Mouse (Mus musculus): ENCODE measurements at regions not wholly inside any gene's neighbourhood (a gene's known extent, or its start where the extent isn't known, plus 50 kb on each side); places are given as distances from the start of the nearest gene placed in this dataset.

DNA sequence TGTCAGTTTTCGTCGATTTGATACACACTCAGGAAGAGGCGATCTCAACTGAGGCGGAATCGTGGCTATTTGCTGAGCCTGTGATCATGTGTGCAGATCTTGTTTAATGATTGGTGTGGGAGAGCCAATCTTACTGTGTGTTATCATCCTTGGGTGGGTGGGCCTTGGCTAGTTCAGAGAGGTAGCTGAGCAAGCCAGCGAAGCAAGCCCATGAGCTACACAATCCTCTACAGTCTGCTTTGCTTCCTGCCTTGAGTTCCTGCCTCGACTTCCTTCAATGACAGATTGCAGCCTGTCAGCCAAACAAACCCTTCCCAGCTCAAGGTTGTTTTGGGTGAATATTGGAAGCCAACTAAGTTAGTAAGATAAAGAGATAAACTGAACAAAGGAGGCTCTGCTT is 74.0 kb upstream of the Tsc22d1 start:
- Histone ChIP-seq H3K27me3 (ENCODE audit: insufficient read depth, low read length) (no peaks in the 10 kb centered on the region), H3K27ac (ENCODE audit: low read depth, low read length) (no peak overlapping the region), H3K4me1 (ENCODE audit: insufficient read depth, low read length) (no peaks in the 10 kb centered on the region), H3K4me2 (ENCODE audit: low read depth, low read length, poor library complexity, severe bottlenecking) (no peak overlapping the region), H3K4me3 (ENCODE audit: low read depth, low read length) (no peak overlapping the region), H3K36me3 (ENCODE audit: insufficient read depth, low read length) (no peaks in the 10 kb centered on the region), H3K9me3 (ENCODE audit: low read length) (no peaks in the 10 kb centered on the region), H3K9ac (replicated peaks; ENCODE audit: low read length, poor library complexity, severe bottlenecking) (no peak overlapping the region)
- TF ChIP-seq CTCF (IDR thresholded peaks at IDR 0.05), result no peak
- 93% methylated on average over 7 of the region's 7 CpGs for WGBS
- no peak for DNase-seq (ENCODE audit: low spot score)
- ATAC-seq (ENCODE audit: low FRiP score), result no peak

DNA sequence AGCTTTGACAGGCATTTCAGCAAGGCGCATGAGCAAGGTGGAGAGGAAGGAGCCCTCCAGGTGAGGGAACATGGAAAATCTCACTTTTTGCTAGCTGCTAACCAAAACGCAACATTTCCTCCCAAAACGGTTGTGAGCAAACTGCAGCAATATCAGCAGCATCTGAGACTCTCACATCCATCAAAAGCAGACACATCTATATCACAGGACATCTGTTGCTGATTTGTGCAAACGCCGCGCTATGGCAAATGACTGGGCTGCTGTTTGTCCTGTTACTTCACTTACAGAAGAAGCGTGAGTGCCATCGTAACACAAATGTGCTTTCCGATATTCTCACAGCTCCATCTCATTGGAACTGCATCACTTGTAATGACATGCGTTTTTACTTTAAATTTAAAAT is 73.5 kb upstream of the Tsc22d1 start:
- no peaks in the 10 kb centered on the region for H3K36me3 ChIP-seq (ENCODE audit: insufficient read depth, low read length)
- DNase-seq (ENCODE audit: low spot score) (no peak), ATAC-seq (ENCODE audit: low FRiP score) (no peak)
- H3K4me1 ChIP-seq (ENCODE audit: insufficient read depth, low read length), result no peaks in the 10 kb centered on the region
- no peak overlapping the region for H3K9ac ChIP-seq (replicated peaks; ENCODE audit: low read length, poor library complexity, severe bottlenecking)
- no peak for TF ChIP-seq CTCF (IDR thresholded peaks at IDR 0.05)
- no peaks in the 10 kb centered on the region for H3K27me3 ChIP-seq (ENCODE audit: insufficient read depth, low read length)
- no peaks in the 10 kb centered on the region for H3K9me3 ChIP-seq (ENCODE audit: low read length)
- H3K27ac ChIP-seq (ENCODE audit: low read depth, low read length), result no peak overlapping the region
- H3K4me2 ChIP-seq (ENCODE audit: low read depth, low read length, poor library complexity, severe bottlenecking), result no peak overlapping the region
- H3K4me3 ChIP-seq (ENCODE audit: low read depth, low read length), result no peak overlapping the region
- WGBS, result 85% methylated on average over 10 of the region's 10 CpGs

DNA sequence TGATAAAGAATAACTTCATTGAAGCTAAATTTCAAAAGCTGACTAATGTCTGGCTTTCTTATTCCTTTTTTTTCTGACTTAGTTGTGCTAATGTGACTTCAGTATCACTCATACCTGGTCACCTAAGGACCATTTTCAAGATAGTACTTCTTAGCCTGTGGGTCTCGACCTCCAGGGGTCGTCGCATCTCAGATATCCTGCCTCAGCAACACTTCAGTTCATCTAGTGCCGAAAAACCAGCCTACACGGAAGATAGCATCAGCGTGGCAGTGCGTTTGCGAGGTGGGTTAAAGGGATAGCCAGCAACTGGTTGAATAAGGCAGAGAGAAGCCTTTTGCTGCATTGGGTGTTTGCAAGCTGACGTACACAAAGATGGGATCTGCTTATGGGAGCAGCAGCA is 62.9 kb upstream of the Tsc22d1 start:
- H3K4me3 ChIP-seq (ENCODE audit: low read depth, low read length), result no peak overlapping the region
- H3K27me3 ChIP-seq (ENCODE audit: insufficient read depth, low read length), result no peaks in the 10 kb centered on the region
- no peaks in the 10 kb centered on the region for H3K36me3 ChIP-seq (ENCODE audit: insufficient read depth, low read length)
- 54% methylated on average over 9 of the region's 9 CpGs for WGBS
- no peaks in the 10 kb centered on the region for H3K9me3 ChIP-seq (ENCODE audit: low read length)
- no peak overlapping the region for H3K9ac ChIP-seq (replicated peaks; ENCODE audit: low read length, poor library complexity, severe bottlenecking)
- TF ChIP-seq CTCF (IDR thresholded peaks at IDR 0.05), result no peak
- no peaks in the 10 kb centered on the region for H3K4me1 ChIP-seq (ENCODE audit: insufficient read depth, low read length)
- ATAC-seq (ENCODE audit: low FRiP score) (no peak), DNase-seq (ENCODE audit: low spot score) (no peak)
- H3K4me2 ChIP-seq (ENCODE audit: low read depth, low read length, poor library complexity, severe bottlenecking), result no peak overlapping the region
- H3K27ac ChIP-seq (ENCODE audit: low read depth, low read length), result no peak overlapping the region

DNA sequence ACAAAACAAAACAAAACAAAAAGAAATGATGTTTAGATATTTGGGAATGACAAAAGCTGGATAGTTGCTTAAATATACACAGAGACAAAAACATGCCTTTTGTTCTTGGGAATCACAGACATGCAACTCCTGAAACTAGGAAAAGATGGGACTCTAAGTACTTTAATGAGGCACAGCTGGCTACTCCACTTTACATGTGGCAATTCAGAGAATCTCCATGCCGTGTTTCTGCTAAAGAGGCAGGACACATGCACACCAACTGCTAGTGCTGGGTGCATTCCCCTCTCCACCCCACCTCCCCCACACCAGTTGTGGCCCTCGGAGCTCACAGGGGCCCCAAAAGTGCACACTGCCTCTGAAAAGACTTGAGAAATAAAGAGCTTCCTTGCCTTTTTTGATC is 58.6 kb upstream of the Tsc22d1 start:
- Histone ChIP-seq H3K4me1 (ENCODE audit: insufficient read depth, low read length) (no peaks in the 10 kb centered on the region), H3K4me2 (ENCODE audit: low read depth, low read length, poor library complexity, severe bottlenecking) (no peak overlapping the region), H3K9me3 (ENCODE audit: low read length) (no peaks in the 10 kb centered on the region), H3K4me3 (ENCODE audit: low read depth, low read length) (no peak overlapping the region), H3K36me3 (ENCODE audit: insufficient read depth, low read length) (no peaks in the 10 kb centered on the region), H3K27ac (ENCODE audit: low read depth, low read length) (no peak overlapping the region), H3K9ac (replicated peaks; ENCODE audit: low read length, poor library complexity, severe bottlenecking) (no peak overlapping the region), H3K27me3 (ENCODE audit: insufficient read depth, low read length) (no peaks in the 10 kb centered on the region)
- ATAC-seq (ENCODE audit: low FRiP score), result no peak
- no peak for DNase-seq (ENCODE audit: low spot score)
- WGBS, result 77% methylated on average over 2 of the region's 2 CpGs
- no peak for TF ChIP-seq CTCF (IDR thresholded peaks at IDR 0.05)

DNA sequence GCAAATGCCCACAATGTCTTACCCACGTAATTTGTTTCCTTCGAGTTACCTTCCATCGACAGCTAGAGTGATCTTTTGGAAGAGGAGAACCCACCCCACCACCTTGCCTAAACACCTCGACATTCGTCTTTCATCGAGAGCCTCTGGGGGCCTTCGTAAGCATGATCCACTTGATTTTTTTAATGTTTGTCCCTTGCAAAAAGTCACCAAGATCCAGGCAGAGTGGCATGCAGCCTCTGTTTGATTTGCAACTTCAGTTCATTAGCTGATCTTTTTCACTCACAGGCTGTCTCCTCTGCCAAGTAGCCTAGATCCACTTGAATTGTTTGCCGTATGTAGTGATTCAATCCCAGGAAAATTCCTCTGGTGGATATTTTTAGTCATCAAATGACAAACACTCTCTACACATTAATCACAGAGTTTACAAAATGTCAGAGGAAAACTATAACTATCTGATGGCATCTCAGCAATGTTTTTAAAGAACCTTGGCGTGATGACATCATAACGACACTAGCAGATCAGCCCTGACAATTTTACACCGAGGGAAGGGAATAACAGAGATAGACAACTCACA is 54.8 kb upstream of the Tsc22d1 start:
- H3K4me3 ChIP-seq (ENCODE audit: low read depth, low read length), result no peak overlapping the region
- H3K9me3 ChIP-seq (ENCODE audit: low read length), result no peaks in the 10 kb centered on the region
- H3K27me3 ChIP-seq (ENCODE audit: insufficient read depth, low read length), result no peaks in the 10 kb centered on the region
- DNase-seq (ENCODE audit: low spot score), result no peak
- no peaks in the 10 kb centered on the region for H3K36me3 ChIP-seq (ENCODE audit: insufficient read depth, low read length)
- no peaks in the 10 kb centered on the region for H3K4me1 ChIP-seq (ENCODE audit: insufficient read depth, low read length)
- H3K4me2 ChIP-seq (ENCODE audit: low read depth, low read length, poor library complexity, severe bottlenecking), result no peak overlapping the region
- H3K27ac ChIP-seq (ENCODE audit: low read depth, low read length), result no peak overlapping the region
- H3K9ac ChIP-seq (replicated peaks; ENCODE audit: low read length, poor library complexity, severe bottlenecking), result no peak overlapping the region
- no peak for TF ChIP-seq CTCF (IDR thresholded peaks at IDR 0.05)
- 92% methylated on average over 11 of the region's 11 CpGs for WGBS
- no peak for ATAC-seq (ENCODE audit: low FRiP score)

DNA sequence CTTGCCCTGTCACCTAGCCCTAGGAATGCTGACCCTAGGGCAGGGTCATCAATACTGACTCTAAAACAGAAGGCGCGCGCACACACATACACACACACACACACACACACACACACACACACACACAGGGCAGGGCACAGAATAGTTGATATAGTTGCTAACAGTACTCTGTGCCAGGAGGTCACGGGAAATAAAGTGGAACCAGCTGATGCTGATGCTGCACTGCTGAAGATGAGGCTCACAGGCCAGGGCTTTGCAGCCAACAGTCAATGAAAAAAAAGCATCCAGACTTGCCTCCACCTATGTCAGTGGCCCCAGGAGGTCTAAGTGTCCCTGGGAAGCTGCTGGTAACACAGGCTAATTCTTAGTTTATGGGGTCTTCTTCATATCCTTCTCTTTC is 50.7 kb upstream of the Tsc22d1 start:
- H3K4me1 ChIP-seq (ENCODE audit: insufficient read depth, low read length), result no peaks in the 10 kb centered on the region; the same call in 1 of the 2 replicates
- no peak overlapping the region for H3K9ac ChIP-seq (replicated peaks; ENCODE audit: low read length, poor library complexity, severe bottlenecking)
- WGBS, result 98% methylated on average over 4 of the region's 4 CpGs
- no peak overlapping the region for H3K4me2 ChIP-seq (ENCODE audit: low read depth, low read length, poor library complexity, severe bottlenecking)
- ATAC-seq (ENCODE audit: low FRiP score) (no peak), DNase-seq (ENCODE audit: low spot score) (no peak)
- no peak overlapping the region for H3K4me3 ChIP-seq (ENCODE audit: low read depth, low read length)
- no peaks in the 10 kb centered on the region for H3K9me3 ChIP-seq (ENCODE audit: low read length)
- H3K27me3 ChIP-seq (ENCODE audit: insufficient read depth, low read length), result no peaks in the 10 kb centered on the region
- no peaks in the 10 kb centered on the region for H3K36me3 ChIP-seq (ENCODE audit: insufficient read depth, low read length)
- TF ChIP-seq CTCF (IDR thresholded peaks at IDR 0.05), result no peak
- H3K27ac ChIP-seq (ENCODE audit: low read depth, low read length), result no peak overlapping the region
